Mouse (Mus musculus) brain, adult 2 months (tissue): ENCODE measurements around the gene Mettl7a2.
"Not testable (repeated sequence)": the region's sequence is repeated elsewhere in the genome, so short reads cannot be mapped to it uniquely, and the experiment has no call there.

Experiments used
- DNase-seq: peaks from one replicate; pipeline ENCODE4 v3.0.0; 2011; ENCODE audit warnings: low read depth, low spot score

The Mettl7a2 gene

GRCm38 (mm10) chr15:100337847-100338246 is 15.2 kb upstream of the Mettl7a2 start:
- DNase-seq = peak; percentile 71

GRCm38 (mm10) chr15:100341314-100341980 is 11.6 kb upstream of the Mettl7a2 start:
- not testable (repeated sequence) for DNase-seq

GRCm38 (mm10) chr15:100345484-100345883 is 7.5 kb upstream of the Mettl7a2 start:
- no peak for DNase-seq

GRCm38 (mm10) chr15:100346761-100347160 is 6.2 kb upstream of the Mettl7a2 start:
- no peak for DNase-seq

- DNase-seq = no peak
Measured at GRCm38 (mm10) chr15:100349496-100349895, 3.5 kb upstream of the Mettl7a2 start.

DNA sequence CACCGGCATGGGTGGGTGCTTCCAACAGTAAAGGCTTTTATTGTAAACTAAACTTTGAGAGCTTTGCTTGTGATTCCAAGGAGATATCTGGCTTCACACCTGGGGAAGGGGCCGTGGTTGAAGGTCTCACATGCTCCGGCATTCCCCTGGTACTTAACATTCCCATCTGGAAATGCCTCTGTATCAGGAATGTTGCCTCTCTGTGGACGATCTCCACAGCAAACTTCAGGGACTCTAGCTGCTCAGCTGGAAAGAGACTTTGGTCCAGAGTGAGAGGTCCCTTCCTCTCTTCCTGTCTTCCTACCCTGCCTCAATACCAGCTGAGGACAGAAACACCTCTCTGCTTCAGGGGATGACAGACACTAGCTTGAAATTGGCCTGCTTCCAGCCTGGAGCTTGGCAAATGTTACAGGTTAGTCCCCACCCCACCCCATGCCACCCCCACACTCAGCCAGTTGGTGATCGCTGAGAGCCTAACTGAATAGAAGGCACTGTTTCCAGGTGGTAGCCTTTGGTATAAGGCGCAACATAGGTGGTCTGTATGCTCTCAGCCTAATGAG is 1.4 kb upstream of the Mettl7a2 start:
- DNase-seq = no peak

DNA sequence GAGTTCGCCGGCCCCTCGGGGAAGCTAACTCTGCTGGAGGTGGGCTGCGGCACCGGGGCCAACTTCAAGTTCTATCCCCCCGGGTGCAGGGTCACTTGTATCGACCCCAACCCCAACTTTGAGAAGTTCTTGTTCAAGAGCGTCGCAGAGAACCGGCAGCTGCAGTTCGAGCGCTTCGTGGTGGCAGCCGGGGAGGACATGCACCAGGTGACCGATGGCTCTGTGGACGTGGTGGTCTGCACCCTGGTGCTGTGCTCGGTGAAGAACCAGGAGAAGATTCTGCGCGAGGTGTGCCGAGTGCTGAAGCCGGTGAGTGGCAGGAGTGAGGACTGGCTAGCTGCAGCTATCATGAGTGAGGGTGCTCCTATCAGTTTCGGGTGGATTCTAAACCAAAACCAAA is 399 bp downstream of the Mettl7a2 start:
- not testable (repeated sequence) for DNase-seq

- no peak for DNase-seq
Measured at GRCm38 (mm10) chr15:100355876-100356275, 2.9 kb downstream of the Mettl7a2 start.

DNA sequence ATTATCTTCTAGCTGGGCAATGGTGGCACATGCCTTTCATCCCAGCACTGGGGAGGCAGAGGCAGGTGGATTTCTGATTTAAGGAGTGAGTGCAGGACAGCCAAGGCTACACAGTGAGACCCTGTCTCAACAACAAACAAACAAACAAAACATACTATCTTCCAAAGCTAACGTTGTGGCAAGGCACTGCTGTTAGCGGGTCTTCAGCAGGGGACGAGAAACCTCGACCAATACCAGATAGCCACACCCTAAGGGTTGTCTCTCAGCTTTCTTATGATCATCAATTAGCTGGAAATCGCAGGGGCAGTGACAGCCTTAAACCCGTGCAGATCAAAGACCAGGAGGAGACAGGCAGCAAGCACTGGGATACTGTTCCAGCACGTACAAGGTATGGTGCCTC is 11.2 kb downstream of the Mettl7a2 start, which contains the start of gene Higd1c:
Gene Higd1c, plus strand, starts transcription at position 301 of the 400 bp plus-strand sequence.
- DNase-seq = no peak

DNA sequence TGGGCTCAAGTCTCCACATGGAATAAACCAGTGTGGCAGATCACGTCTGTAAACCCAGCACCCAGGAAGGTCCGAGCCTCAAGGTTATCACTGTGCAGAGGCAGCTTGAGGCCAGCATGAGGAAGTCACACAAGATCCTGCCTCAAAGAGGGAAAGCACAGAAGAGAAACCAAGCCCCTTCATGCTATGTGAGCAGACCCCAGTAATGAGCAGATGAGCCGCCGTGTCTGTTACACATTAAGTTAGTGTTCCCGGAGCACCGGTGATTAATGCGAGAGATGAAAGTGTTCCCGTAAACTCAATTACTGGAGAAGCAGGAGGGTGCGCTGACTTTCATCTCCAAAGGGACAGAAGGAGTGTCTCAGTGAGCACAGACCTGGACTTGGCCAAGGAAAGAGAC is 13.0 kb downstream of the Mettl7a2 start:
- DNase-seq = not testable (repeated sequence)

- DNase-seq = no peak
Measured at GRCm38 (mm10) chr15:100367119-100367518, 14.1 kb downstream of the Mettl7a2 start.

- DNase-seq = peak; percentile 85
Measured at GRCm38 (mm10) chr15:100375066-100375465, 22.1 kb downstream of the Mettl7a2 start.

DNA sequence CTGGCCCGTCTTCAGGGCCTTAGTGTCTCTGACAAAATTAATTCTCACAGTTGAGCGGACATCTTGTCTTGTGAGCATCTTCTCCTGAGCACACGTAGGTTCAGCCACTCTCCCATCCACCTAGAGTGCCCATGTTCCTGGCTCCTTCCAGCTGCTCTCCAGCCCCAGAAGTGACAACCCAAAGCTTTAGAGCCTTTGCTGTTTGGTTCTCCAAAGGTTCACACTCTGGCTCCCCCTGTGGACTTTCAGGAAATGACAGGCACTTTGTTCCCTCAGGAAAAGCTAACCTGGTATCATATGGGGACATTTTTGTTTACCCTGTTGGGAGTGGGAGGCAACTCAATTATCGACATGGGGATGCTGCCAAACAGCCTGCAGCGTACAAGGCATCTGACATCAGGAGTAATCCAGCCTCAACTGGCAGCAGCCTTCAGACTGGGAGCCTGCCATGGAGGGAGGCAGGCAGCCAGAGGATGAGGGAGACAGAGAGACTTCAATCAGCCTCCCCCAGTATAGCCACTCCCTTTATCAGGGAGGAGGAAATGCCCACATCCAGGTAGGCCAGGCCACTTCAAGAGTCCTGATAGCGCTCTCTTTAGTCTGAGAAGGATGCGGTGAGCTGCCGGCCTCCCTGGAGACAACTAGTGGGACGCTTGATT is 25.0 kb downstream of the Mettl7a2 start:
- not testable (repeated sequence) for DNase-seq

- DNase-seq = no peak
Measured at GRCm38 (mm10) chr15:100379658-100380057, 26.7 kb downstream of the Mettl7a2 start.

DNA sequence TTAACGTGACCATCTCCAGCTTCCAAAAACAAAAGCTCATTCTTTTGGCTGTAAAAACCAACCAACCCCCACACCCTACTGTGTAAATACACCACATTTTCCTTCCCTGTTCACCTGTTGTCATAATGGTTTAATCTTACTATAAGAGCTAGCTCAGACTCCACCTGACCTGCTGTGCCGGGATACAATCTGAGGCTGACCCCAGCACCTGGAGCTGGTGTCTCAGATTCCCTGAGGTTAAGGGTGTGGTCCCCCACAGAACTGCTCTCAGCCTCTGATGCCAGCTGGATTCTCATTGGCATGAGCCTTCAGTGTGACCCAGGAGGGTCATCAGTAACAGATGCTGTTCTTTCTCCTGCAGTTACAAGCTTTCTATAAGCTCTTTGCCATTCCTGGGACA is 27.1 kb downstream of the Mettl7a2 start:
- no peak for DNase-seq

DNA sequence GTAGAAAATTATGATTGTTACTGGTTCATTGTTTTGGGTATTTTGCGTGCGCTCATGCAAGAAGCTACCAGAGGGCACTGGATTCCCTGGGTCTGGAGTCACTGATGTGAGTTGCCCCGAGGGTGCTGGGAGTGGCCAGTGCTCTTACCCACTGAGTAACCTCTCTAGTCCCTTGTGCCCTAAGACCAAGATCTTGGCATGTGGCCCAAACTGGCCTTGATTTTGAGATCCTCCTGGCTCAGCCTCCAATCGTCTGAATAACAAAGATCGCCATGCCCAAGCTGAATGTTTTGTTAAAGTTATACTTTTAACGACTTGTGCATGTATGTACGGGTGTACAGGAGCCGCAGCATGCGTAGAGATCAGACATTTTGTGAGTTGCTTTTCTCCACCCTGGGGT is 32.7 kb downstream of the Mettl7a2 start:
- no peak for DNase-seq

DNA sequence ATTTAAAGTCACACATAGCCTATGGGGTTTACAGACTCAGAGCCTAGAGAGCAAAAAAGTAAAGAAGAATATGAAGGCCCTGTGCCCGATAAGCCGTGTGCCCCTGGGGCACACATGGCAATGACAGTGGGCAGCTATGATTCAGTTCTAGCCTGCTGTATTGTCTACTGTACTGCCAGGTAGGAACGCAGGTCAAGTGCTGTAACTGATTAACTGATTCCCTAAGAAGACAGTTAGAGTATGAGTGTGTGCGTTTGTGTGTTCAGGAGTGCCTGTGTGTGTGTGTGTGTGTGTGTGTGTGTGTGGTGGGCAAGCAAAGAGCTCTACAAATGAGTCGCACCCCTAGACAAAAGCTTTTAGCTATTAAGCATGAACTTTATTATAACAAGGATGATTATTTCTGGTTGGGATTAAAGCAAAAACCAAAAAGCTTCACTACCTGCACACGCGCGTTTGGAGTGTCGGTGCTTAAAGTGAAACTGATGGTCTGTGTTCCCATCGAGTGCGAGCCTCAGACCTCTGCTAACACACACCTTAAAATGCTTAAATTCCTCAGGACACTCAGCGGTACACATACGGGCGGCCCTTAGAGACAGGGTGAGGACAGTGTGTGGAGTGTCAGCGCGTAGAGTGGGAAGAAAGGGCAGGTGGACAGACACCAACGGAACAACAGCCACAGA is 34.7 kb downstream of the Mettl7a2 start:
- DNase-seq = no peak

DNA sequence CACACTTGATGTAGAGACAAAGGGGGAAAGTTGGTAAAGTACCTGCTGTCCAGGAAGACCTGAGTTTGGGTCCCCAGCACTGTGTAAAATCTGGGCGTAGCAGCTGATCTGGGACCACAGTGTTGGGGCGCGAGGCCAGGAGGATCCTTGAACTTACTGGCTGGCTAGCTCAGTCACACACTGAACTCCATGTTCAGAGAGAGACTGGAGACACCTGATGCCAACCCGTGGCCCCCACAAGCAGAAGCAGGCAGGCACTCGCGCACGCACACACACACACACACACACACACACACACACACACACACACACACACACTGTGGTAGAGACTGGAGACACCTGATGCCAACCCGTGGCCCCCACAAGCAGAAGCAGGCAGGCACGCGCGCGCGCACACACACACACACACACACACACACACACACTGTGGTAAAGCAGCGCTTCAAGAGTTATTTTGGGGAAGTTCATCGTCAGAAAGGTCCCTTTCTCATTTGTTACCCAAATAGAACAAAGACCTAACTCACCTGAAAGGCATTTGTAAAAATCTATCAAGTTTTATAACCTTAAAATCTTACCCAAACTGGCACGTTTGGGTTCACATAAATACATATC is 35.3 kb downstream of the Mettl7a2 start:
- DNase-seq = no peak

DNA sequence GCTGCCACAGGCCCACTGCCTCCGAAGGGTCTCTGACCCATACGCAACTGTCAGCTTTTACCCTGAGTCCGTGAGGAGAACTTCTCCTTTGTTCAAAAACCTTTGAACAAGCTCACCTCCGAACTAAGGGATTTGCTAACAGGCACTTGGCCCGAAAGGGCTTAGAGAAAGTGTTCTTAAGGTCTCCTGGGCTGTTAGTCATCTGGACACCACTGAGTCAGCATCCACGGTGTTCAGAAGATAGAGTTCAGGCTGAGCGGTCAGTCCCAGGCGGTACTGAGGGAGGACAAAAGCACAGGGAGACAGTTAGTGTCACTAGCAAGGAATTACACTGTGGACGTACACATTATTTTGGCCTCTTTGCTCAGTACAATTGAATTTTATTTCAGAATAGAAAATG is 35.9 kb downstream of the Mettl7a2 start:
- DNase-seq = no peak

DNA sequence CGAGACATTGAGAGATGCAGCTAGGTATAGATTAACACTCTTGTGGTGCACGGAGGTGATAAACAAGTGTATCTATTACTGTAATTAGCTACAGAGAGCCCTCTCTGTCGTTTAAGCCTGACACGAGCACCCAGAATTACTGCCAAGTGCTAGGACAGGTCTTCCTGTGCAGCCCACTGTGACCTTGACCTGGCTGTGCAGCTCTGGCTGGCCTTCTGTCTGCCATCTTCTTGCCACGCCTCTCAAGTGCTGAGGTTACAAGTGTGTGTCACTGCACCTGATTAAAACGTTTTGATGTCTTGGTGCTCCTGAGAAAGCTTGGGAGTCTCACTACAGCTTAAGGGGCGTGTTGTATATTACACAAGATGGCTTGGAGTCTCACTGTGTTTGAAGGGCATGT is 38.1 kb downstream of the Mettl7a2 start:
- no peak for DNase-seq

DNA sequence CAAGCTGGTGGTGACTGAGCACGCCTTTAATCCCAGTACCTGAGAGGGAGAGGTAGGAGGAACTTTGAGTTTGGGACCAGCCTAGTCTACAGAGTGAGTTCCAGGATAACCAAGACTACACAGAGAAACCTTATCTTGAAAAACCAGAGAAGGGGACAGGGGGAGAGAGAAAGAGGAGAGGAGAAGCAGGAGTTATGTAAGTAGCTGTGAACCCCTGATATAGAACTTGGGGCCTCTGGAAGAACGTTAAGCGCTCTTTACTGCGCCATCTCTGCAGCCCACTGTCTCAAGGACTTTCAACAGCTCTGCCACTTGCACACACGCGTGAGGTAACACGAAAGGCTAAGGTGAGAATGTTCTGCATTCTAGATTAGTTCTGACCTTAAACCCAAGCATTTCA is 38.6 kb downstream of the Mettl7a2 start:
- DNase-seq = no peak

DNA sequence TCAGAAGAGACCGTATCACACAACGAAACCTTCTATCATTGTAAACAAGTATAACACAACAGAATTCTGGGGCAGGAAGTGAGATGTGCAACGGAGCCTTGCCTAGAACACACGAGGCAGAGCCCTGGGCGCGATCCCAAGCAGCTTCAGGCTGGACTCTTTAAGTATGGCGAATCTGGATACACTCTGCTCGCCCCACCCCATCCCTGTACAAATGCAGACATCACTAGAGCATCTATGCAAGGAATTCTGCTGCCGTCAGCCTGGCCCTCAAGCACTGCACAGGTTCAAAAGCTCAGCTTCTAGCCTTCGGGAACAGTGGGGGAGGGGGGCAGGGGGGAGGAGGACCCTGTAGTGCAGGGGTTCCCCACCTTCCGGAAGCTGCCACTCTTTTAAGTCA is 40.0 kb downstream of the Mettl7a2 start:
- no peak for DNase-seq
